Mouse (Mus musculus) urinary bladder, adult 18-20 months (tissue): Measurements from ENCODE around the gene Themis2.
"Not testable (repeated sequence)": the region's sequence is repeated elsewhere in the genome, so short reads cannot be mapped to it uniquely, and the experiment has no call there.

Source experiments
- DNase-seq, 2 experiments: peaks; one replicate each; pipeline ENCODE4 v3.0.0; 2022; ENCODE audit warnings: low spot score in 2 of 2, mixed read lengths in 2 of 2

Themis2 gene

DNA sequence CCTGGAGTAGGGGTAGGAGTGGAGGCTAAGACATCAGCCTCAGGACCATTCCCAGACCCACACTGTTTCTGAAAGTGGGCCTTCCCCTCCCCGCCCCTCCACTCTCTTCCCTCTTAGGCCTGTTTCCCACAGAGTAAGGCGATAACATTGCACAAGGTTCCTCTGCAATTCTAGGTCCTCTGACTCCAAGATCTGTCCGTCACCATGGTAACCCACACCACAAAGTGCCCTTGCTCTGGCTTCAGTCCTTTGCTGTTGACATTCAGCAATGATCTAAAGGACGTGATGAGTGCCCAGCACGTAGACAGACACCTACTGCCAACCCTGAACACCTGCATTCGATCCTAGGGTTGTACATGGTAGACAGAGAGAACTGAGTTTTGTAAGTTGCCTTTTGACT lies 43.2 kb downstream of the Themis2 start:
- DNase-seq: no peak

DNA sequence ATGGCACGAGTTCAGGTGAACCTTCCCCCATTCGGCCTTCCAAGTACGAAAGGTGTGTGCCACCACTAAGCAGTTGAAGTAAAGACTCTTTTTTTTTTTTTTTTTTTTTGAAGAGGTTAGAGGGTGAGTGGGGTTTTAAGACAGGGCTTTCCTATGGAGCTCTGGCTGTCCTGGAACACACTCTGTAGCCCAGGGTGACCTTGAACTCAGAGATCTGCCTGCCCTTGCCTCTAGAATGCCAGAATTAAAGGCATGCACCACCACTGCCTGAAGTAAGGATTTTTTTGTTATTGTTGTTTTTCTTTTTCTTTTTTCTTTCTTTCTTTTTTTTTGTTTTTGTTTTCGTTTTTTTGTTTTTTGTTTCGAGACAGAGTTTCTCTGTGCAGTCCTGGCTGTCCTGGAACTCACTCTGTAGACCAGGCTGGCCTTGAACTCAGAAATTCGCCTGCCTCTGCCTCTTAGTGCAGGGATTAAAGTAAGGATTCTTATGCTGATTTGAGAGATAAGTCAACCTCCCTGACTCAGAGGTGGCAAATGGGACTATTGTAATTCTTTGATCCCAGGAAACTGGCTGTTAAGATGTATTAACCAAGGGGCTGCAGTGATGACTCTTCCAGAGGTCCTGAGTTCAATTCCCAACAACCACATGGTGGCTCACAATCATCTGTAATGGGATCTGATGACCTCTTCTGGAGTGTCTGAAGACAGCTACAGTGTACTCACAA lies 46.8 kb downstream of the Themis2 start:
- DNase-seq: no peak

DNA sequence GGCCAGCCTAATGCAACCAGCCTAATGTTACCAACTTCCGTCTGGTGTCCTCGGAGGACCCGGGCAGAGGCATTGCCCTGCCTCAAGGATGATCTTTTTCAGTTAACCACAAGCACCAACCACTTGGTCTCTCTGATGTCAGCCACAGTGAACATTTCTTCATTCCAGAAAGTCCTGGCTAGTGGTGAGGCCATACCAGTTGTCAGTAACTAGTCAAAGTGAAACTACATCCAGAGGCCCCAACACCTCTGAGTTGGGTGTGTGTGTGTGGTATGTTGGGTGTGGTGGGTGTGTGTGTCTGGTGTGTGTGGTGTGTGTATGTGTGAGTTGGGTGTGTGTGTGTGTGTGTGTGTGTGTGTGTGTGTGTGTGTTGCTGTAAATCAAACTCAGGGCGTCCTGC lies 47.4 kb downstream of the Themis2 start:
- no peak for DNase-seq

DNA sequence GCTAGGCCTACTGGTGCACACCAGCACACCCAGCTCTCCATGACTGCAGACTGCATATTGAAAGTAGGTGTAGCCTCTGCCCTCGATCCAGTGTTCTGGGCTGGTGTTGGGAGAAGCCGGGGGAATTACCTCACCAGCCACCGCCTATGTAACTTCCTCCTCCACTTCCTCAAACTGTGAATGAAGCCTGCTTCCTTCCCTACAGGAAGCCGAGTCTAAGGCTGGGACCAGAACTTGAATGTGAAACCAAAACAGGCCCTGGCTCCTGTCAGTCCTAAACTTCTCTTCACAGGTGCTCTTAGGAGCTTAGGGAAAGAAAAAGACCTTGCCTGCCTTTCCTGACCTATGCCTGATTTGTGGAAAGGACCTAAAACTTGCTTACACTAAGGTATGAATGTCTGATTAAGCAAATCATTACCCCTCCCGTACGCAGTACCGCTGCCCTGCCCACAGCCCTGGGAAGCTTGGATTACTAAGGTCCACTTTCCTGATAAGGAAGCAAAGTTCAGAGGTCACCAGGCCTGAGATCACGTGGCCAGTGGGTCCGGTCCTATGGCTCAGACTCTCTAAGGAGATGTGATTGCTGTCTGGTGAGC lies 48.4 kb downstream of the Themis2 start:
- peak in 1 of 2 experiments; percentile 24 for DNase-seq

DNA sequence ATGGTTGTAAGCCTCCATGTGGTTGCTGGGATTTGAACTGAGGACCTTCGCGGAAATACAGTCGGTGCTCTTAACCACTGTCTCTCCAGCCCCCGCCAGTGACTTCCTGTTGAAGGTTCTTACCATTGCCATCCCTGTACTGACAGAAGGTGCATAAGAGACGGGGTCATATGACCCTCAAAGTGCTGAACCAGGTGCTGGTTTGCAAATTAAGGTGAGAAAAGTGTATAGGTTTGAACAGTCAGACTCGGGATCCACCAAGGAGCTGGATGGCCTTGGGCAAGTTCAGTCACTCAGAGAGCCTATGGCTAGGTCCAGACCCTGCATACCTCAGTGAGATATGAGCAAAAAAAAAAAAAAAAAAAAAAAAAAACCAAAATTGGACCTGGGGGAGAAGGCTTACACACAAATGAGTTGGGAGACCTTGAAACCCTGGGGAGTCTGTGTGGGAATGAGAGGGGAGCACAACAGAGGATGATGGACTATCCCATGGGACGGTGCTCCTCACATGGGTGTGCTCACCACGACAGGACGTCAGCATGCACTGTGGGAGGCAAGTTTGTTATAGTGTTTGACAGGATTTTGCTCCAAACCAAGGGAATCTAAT lies 49.2 kb downstream of the Themis2 start:
- DNase-seq: no peak

DNA sequence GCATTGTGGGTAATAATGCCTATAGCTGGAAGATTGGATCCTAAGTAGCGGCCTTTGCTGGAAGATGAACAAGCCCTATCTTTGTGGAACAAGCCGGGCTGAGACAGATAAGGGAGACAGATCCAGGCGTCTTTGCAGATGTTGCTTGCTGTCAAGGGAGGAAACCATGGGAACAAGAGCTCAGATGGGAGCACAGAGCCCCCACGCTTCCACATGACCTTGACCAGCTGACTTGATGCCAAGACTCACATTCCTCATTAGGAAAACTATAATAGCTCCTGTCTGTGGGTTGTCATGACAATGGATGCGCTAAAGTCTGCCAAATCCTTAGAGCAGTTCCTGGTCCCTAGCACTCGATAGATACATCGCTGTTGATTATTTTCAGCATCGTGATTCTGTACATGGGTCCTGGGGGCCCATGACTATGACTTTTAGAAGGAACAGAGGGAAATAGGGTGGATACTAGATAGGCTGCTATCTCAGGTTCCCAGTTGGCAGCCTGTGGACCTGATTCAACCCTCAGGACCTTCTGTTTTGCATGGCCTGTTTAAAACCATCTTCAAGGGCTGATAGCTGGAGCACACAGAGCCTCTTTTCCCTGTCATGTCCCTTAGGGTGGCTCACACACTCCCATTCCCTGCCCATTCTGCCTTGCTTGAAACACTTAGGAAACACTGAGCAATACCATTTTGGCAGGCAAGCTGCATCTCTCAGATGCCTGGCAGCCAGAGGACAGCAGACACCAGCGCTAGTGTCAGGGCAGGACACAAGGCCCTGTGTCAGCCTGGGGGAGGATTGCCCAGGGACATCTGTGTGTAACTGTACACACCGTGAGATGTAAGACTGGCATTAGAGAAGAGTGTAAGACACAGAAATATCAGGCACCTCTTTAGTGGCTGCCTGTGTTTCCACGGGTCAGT lies 51.9 kb downstream of the Themis2 start:
- no peak for DNase-seq

DNA sequence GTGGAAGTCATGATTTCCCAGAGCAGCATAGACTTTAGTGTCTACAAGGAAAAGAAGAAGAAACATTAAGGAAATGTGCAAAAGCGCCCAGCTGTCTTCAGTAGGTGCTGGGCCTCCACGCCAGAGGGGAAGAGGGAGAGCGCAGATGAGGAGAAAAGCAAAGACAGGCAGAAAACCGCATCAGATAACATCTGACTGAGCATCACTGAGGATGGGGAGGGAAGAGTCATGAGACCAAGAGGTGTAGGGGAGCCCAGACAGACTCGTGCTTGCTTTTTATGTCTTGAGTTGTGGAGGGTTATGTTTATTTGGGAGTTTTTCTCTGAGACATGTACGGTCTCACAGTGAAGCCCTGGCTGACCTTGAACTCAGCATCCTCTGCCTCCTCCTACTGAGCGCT lies 54.7 kb downstream of the Themis2 start:
- no peak for DNase-seq

DNA sequence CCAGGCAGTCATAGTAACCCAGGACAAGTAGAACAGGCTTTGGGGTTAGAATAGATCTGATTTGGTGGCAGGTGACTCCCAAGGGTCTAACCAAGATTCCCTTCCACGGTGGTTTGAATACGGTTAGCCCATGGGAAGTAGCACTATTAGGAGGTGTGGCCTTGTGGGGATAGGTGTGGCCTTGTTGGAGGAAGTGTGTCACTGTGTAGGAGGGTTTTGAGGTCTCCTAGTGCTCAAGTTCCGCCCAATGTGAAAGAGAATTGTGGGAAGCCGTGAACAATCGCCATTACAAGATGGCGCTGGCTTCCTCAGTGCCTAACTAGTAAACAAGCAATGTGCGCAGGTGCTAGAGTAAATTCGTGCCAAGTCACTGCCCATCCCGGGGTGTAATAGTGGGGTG lies 59.0 kb downstream of the Themis2 start:
- DNase-seq: not testable (repeated sequence)

DNA sequence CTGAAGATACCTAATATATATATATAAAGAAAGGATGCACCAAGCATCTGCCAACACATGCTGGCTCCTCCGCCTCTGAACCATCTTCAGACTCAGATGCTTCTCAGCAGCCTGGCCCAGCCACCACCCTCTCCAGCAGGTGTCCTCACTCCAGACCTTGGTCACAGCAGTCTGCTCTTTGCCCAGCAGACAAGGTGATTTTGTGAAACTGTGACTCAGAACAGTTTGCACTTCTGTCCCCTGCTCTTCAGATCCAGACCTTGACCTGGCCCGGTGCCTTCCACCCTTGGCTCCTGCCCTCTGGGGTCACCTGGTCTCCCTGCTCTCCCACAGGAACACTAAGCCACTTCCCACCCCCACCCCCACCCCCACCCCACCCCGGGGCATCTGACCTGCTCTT lies 60.3 kb downstream of the Themis2 start:
- no peak for DNase-seq

DNA sequence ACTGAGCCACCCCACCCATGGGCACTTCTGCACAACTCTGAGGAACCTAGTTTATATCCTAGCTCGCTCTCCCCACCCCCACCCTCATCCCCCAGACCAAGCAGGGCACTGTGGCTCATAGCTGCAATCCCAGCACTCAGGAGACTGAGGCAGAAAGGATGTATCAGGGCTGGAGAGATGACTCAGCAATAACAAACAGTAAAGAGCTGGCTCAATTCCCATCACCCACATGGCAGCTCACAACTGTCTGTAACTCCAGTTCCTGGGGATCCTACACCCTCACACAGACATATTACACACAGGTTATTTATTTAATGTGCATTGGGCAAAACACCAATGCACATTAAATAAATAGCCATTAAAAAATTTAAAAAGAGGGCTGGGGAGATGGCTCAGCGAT lies 60.8 kb downstream of the Themis2 start:
- no peak for DNase-seq

DNA sequence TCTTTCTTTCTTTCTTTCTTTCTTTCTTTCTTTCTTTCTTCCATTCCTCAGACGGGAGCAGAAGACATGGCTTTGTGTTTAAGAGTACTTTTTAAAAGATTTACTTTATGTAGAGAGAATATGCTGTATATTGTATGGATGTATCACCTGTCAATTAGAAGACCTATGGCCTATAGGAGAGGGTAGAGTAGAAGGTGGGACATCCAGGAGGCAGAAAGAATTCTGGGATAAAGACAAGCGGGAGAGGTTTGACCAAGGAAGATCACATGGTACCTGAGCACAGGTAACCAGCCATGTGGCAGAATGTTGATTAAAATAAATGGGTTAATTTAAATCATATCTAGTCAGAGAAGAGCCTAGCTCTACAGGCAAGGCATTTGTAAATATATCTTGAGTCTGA lies 61.4 kb downstream of the Themis2 start:
- DNase-seq: no peak

DNA sequence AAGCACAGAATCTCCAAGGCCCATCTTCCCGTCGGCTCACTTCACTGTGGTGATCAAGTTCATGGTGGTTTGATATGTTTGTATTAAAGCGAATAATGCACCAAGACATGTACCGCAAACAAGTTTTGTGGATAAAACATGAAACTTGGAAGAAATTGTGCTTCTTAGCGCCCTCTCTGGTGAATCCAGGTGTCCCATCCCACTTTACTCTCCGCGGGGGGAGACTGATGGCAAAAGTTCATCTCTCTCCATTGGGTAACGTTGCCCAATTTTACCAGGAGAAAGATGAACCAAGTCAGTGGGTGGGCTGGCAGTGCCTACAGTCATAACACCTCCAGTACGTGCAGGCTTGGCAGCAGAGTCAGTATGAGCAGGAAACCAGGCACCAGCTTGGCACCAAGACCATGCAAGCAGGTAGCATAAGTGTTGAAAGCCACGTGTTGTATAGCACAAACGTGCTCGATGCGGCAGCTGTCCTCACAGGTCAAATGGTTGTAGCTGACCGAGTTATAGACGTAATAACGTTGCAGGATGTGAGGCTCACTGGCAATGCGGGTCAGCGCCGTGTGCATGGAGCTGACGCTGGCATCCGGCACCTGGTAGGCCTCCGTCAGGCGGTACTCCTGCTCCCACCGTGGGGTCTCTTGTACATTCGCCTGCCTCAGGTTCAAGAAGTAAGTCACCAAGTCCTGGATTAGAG lies 63.0 kb downstream of the Themis2 start:
- no peak for DNase-seq

DNA sequence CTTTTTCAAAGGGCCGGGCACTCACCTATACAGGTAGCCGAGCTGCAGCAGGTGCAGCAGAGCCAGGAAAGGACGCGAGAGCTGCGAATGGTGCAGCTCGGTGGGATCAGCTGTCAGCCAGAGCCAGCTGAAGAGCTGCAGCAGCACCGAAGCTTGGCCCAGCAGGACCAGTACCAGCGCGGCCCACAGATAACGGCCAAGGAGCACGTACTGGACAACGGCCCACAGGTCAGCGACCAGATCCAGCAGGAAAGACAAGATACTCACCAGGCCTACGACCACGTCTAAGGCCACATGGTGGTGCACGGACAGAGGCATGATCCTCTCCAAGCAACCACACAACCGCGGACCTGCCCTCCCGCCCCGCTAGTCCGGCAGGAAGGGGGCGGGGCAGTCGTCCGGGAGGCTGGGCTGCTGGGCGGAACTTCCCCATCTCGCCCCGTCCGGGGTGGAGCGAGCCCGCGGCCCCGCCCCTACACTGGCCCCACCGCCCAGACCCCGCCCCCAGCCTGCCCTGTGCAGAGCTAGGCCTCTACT lies 64.0 kb downstream of the Themis2 start, which contains the start of gene Xkr8:
Gene Xkr8 (minus strand): TSS at position 399 of the 537 bp plus-strand sequence.
- DNase-seq: peak; percentile 81 to 83
